Mouse (Mus musculus): ENCODE measurements around the gene Mcat.

Mcat gene

GRCm38 (mm10) chr15:83539905-83540304 lies 23.7 kb downstream of the Mcat start:
- DNase-seq (ENCODE audit: low read depth, low spot score), result no peak

DNA sequence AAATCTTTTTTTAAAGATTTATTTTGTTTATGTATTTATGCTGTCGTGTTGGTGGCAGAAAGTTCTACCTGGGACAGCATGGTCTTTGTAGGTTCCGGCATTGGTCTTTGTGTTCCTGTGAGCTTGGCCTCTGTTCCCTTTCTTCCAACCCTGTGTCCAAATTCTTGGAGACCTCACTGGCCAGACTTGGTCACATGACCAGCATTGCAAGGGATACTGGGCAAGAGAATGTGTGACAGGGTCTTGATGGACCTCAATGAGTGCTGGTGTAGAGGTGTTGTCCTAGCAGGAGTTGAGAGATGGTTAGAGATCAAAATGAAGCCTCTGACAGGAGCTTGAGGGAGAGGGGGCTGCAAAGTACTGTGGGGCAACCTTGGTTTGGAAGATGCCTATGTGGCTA lies 24.7 kb downstream of the Mcat start:
- no peak for DNase-seq (ENCODE audit: low read depth, low spot score)

DNA sequence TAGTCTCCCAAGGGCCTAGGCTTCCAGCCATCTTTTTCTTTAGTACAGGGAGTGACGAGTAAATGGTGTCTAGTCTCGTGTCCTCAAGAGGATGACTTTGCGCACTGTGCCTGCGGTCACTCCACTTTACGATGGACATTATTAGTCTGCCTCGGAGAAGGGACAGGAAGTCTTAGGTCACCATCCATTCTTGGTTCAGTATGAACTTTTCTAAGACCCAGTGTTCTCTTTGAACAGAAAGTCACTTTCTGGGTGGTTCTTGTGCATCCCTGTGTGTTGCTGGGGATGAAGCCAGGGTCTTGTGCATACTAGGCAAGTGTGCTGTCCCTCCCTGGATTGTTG lies 27.7 kb downstream of the Mcat start:
- no peak for DNase-seq (ENCODE audit: low read depth, low spot score)

- no peak for DNase-seq (ENCODE audit: low read depth, low spot score)
Observed at GRCm38 (mm10) chr15:83534960-83535889, 28.4 kb downstream of the Mcat start.

DNA sequence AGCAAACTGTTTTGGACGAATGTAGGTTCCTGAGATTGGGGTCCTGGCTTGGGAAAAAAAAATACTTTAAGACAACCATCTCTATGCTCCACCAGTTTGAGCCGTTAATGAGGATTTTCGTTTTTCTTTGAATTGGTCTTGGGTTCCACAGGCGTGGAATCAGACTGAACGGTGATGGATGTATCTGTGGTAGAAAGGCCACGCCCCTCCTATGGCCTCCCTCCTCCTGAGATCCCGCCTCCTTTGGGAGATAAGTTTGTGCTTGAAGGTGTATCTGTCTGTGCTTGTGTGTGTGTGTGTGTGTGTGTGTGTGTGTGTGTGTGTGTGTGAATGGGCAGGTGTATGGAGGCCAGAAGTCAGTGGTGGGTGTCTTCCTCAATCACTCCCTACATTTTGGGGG lies 31.0 kb downstream of the Mcat start:
- DNase-seq (ENCODE audit: low read depth, low spot score), result no peak

DNA sequence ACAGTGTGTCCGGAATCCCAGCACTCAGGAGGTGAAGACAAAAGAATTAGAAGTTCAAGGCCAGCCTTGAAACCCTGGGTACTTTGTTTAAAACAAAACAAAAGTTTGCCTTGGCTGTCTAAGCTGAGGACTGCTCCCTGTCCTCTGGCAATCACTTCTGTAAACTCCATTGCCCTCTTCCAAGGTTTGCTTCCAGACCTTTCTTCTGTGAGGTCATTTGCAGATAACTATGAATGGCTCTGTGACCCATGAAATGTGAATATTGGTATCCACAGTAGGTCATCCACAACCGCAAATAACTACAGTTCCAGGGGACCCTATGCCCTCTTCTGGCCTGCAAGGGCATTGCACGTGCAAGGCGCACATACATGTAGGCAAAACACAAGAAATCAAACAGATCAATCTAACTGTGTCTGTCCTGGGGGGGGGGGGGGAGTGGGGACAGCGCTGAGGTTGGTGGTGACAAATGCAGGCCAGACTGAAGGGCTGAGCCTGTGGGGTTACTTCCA lies 31.6 kb downstream of the Mcat start:
- no peak for DNase-seq (ENCODE audit: low read depth, low spot score)

DNA sequence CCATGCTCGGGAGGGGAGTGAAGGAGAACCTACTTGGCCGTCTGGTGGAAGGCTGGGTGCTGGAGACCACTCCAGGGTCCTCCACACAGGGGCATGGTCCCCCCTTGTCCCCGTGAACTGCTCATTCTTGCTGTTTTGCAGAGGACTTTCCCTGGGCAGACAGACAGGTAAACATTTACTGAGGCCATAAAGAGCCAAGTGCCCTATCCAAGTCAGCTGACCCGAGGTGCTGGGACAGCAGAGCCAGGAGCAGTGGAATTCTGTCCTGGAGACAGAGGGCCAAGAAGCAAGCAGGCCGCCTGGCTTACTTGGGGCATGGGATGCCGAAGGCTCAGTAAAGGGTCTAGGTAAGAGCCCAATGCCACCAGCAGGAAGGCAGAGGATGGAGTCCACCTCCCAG lies 32.9 kb downstream of the Mcat start:
- DNase-seq (ENCODE audit: low read depth, low spot score), result no peak

DNA sequence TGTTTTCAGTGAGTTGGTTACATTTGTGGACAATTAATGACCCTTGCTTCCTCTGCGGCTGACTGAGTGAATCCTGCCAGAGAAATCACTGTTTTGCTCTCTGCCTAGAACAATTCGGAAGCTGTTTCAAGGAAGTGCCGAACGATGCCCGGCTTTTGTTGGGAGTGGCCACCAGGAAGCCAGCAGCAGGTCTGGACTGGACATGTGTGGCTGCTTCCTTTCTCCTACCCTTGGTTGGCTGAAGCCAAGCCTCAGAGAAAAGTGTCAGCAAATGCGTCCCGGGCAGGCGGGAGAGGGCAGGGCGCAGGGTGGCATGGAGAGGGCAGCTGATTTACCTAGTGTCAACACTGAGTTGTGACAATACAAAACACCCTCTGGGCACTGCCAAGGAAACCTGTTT lies 33.4 kb downstream of the Mcat start:
- DNase-seq (ENCODE audit: low read depth, low spot score), result no peak

- DNase-seq (ENCODE audit: low read depth, low spot score), result no peak
Observed at GRCm38 (mm10) chr15:83529765-83530164, 33.8 kb downstream of the Mcat start.

GRCm38 (mm10) chr15:83528892-83529291 lies 34.7 kb downstream of the Mcat start:
- no peak for DNase-seq (ENCODE audit: low read depth, low spot score)

- DNase-seq (ENCODE audit: low read depth, low spot score), result no peak
Observed at GRCm38 (mm10) chr15:83527747-83528146, 35.8 kb downstream of the Mcat start.

- DNase-seq (ENCODE audit: low read depth, low spot score), result peak; percentile 36
Observed at GRCm38 (mm10) chr15:83527092-83527437, 36.5 kb downstream of the Mcat start.

- peak; percentile 67 for DNase-seq (ENCODE audit: low read depth, low spot score)
Observed at GRCm38 (mm10) chr15:83526424-83527091, 37.0 kb downstream of the Mcat start, which contains the start of gene Bik. Gene Bik (plus strand): TSS chr15:83526862.

DNA sequence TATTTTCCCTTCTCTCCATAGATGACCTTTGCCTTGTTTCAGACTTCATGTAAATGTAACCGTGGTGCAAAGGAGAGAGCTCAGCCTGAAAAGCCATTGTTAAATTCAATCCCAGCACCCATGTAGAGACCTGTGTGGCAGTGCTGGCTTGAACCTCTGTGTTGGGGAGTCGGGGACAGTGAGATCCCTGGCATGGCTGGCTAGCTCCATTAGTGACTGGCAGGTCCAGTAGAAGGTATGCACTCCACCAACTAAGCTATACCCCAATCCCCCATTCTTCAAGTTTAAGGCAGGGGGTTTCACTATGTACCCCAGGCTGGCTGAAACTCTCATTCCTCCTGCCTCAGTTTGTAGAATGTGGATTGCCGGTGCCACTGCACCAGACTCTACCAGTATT lies 39.3 kb downstream of the Mcat start:
- DNase-seq (ENCODE audit: low read depth, low spot score), result no peak

DNA sequence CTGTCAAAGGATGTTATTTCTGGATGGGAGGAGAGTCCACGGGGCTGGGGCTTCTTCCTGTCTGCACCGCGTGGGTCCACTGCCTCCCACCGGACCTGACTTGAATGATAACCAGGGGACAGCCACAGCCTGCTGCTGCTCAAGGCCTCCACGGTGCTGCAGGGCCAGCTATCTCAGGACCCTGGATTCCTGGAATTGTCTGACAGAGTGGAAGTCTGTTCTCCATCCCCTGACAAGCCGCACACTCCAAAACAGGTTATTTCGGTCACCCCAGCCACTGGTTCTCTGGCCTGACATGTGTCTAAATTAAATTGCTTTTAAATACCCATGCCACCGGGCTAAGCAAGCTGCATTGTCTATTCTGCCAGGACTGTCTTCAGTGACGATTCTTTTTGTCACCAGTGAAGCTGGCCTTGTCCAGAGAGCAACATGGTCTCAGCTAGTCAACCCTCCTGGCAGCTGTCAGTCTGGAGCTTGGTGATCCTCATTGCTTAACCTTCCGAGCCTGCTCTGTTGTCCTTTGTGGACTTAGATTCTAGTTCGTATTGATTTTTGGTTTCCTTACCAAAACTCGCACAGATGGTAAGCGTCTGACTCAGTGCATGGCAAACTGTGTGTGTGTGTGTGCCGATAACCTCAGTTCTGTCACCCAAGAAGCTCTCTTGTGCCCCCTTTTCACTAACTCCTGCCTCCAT lies 39.8 kb downstream of the Mcat start:
- no peak for DNase-seq (ENCODE audit: low read depth, low spot score)

DNA sequence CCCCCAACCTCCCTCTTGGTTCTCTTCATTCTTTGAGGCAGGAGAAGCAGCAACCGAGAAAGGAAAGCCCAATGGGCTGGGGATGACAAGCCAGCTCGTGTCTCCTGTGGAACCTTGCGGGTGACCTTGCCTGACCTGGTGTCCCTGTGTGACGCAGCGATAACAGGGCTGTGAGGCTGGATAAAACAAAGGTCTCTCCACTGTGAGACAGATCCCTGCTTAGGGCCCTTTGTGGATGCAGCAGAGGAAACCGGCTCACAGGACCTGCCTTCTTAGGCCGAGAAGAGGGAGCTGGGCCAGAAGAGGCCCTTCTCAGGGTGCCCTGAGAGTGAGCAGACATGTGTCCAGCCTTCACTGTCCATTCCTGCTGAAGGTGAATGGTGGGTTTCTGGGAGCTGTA lies 40.4 kb downstream of the Mcat start:
- DNase-seq (ENCODE audit: low read depth, low spot score), result no peak

GRCm38 (mm10) chr15:83520861-83521382 lies 42.7 kb downstream of the Mcat start:
- no peak for DNase-seq (ENCODE audit: low read depth, low spot score)

- peak; percentile 80 for DNase-seq (ENCODE audit: low read depth, low spot score)
Observed at GRCm38 (mm10) chr15:83518215-83519048, 45.2 kb downstream of the Mcat start.

GRCm38 (mm10) chr15:83515018-83515417 lies 48.6 kb downstream of the Mcat start:
- DNase-seq (ENCODE audit: low read depth, low spot score), result no peak

- no peak for DNase-seq (ENCODE audit: low read depth, low spot score)
Observed at GRCm38 (mm10) chr15:83512489-83513281, 50.9 kb downstream of the Mcat start.

All from CD4-positive, CD25-positive, alpha-beta regulatory T cell, adult 2 months (primary cell).